Mouse (Mus musculus): ENCODE results near the gene Fanci.

DNA sequence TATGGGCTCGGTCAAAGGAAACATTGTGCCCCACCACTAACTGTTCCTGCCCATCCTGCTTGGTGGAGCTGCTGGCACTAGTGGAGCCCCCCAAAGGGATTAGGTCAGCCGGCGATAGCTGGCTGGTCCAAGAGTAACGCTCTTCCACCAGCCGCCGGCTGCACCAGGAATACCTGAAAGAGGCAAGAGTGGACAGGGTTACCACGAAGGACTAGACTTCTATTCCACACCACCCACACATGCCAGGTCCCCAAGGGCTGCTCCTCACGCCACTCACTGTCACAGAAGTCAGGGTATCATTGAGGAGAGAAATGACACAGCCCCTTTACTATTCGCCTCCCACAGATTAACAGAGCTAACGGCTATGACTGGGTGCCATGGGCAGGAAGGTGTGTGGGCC, 70.0 kb downstream of the Fanci start:
- TF ChIP-seq ZNF384 (IDR thresholded peaks at IDR 0.05; ENCODE audit: low read depth, low read length): no peak
- TF ChIP-seq HCFC1 (IDR thresholded peaks at IDR 0.05; ENCODE audit: borderline replicate concordance, insufficient read depth, low read length): no peak
- TF ChIP-seq ZC3H11A (IDR thresholded peaks at IDR 0.05; ENCODE audit: borderline replicate concordance, low read depth, low read length): no peak
- TF ChIP-seq CHD2 (IDR thresholded peaks at IDR 0.05; ENCODE audit: low read depth, low read length): no peak

All from ES-E14 (cell line).